Mouse (Mus musculus) bone marrow macrophage, adult 2 months (primary cell): ENCODE measurements around the gene Gm12166.

Source experiments
- CTCF ChIP-seq: IDR thresholded peaks from 2 replicates; pipeline ENCODE4 v1.5.1; 2012; ENCODE audit warnings: low read depth, mild to moderate bottlenecking, low read length, moderate library complexity
- POLR2A ChIP-seq: IDR thresholded peaks from 2 replicates; pipeline ENCODE4 v1.6.1; 2012; ENCODE audit warnings: mild to moderate bottlenecking, low read depth, low read length, borderline replicate concordance

DNA sequence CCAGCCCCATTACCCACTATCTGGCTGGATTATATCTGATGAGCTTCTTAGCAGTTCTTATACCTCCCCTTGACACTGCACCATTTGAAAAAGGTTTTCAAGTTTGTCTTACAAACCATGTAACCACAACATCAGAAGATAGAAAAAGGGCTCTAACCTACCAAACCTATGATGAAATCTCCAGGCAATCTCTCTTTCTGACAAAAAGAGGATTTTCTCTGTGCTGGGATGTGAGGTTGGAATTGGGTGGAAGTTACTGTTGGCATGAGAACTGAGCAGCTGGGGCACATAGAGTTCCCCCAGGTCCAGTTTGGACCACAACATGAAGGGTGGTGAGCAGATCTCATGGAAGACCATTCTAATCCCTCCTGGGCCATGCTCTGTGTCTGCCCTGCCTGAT lies 30.3 kb downstream of the Gm12166 start:
- TF ChIP-seq POLR2A, result no peak
- TF ChIP-seq CTCF, result no peak
